Comparison of ENCODE assay signal across 14 mouse cellular contexts in genomic region chr11:72963058-72963788, GRCm38 (mm10). TPM values are rescaled to one million over a fixed set of nuclear protein-coding genes. Genes with fewer than 3 reads are reported as not detected.
A peak's percentile ranks its signal among the peaks of the same experiment; 100 is the strongest.
DNase-seq lines count a peak whose midpoint lies in the region; ATAC-seq and TF ChIP-seq lines count a peak whose summit lies in the region.
"Had no signal": no experiment of that assay in that cellular context is flagged by ENCODE, and none has a peak within 500 bp of the region (broad histone marks: within the 10 kb centered on the region; RNA-seq: fewer than 3 reads in every experiment).

No protein-coding gene starts in this region.

- DNase-seq in heart, postnatal 0 days (ENCODE audit: low spot score), result no peak
- DNase-seq in heart, adult 11 months, result no peak
- peak; percentile 53 for DNase-seq in 416B (ENCODE audit: low read depth)
- peak; percentile 16 for DNase-seq in naive thymus-derived CD4-positive, alpha-beta T cell, adult 2 months (ENCODE audit: low read depth)
- DNase-seq in left cerebral cortex, postnatal 36 days (ENCODE audit: low spot score in 2 of 2), result no peak
- DNase-seq: cerebellum, adult 11 months; kidney, postnatal 36 days; lung, postnatal 14 days had no signal

- peaks cover 26% of the 10 kb centered on the region for H3K27me3 ChIP-seq in heart, postnatal 0 days (ENCODE audit: control insufficient read depth, insufficient read depth, low read length)
- peaks cover 50% of the 10 kb centered on the region for H3K27me3 ChIP-seq in forebrain, embryonic 13.5 days
- H3K27me3 ChIP-seq in forebrain, embryonic 12.5 days, result peaks cover 52% of the 10 kb centered on the region

- no peak for TF ChIP-seq POLR2A in bone marrow, adult 2 months (IDR thresholded peaks at IDR 0.05; ENCODE audit: borderline replicate concordance, control insufficient read depth, low read depth, low read length)

- no peak for TF ChIP-seq EP300 in heart, postnatal 0 days (IDR thresholded peaks at IDR 0.05; ENCODE audit: low read depth)

- intact Hi-C loops in left cerebral cortex, postnatal 36 days (cut with DNase I), result no loop called here

- peak overlapping the region; percentile 4; the same call in 1 of the 2 replicates for H3K4me2 ChIP-seq in heart, postnatal 0 days (ENCODE audit: low read depth, low read length)
- H3K4me2 ChIP-seq in forebrain, embryonic 13.5 days, result no peak overlapping the region
- H3K4me2 ChIP-seq in forebrain, embryonic 12.5 days, result no peak overlapping the region
- H3K4me2 ChIP-seq: embryonic facial prominence, embryonic 12.5 days; midbrain, embryonic 15.5 days had no signal

- H3K36me3 ChIP-seq in heart, postnatal 0 days (replicated peaks; ENCODE audit: control insufficient read depth, insufficient read depth, low read length), result no peaks in the 10 kb centered on the region
- no peaks in the 10 kb centered on the region for H3K36me3 ChIP-seq in forebrain, embryonic 13.5 days (ENCODE audit: poor library complexity, severe bottlenecking)
- no peaks in the 10 kb centered on the region for H3K36me3 ChIP-seq in forebrain, embryonic 12.5 days (replicated peaks)
- H3K36me3 ChIP-seq: embryonic facial prominence, embryonic 12.5 days; midbrain, embryonic 15.5 days had no signal

- no peak overlapping the region for H3K27ac ChIP-seq in heart, postnatal 0 days (ENCODE audit: low read depth)
- H3K27ac ChIP-seq in bone marrow, adult 2 months (ENCODE audit: control insufficient read depth, insufficient read depth, low read depth, low read length, poor library complexity), result peak overlapping the region; percentile 81
- no peak overlapping the region for H3K27ac ChIP-seq in forebrain, embryonic 13.5 days
- no peak overlapping the region for H3K27ac ChIP-seq in forebrain, embryonic 12.5 days
- H3K27ac ChIP-seq: embryonic facial prominence, embryonic 12.5 days; midbrain, embryonic 15.5 days had no signal

- no peak overlapping the region for H3K4me3 ChIP-seq in heart, postnatal 0 days (ENCODE audit: low read depth, low read length)
- peak overlapping the region; percentile 57 for H3K4me3 ChIP-seq in bone marrow, adult 2 months (replicated peaks; ENCODE audit: control insufficient read depth, low read depth, low read length)
- H3K4me3 ChIP-seq in forebrain, embryonic 13.5 days, result no peak overlapping the region
- H3K4me3 ChIP-seq in forebrain, embryonic 12.5 days (replicated peaks), result no peak overlapping the region
- H3K4me3 ChIP-seq: embryonic facial prominence, embryonic 12.5 days; midbrain, embryonic 15.5 days had no signal

- no peak for TF ChIP-seq CTCF in heart, postnatal 0 days (IDR thresholded peaks at IDR 0.05; ENCODE audit: low read depth)
- TF ChIP-seq CTCF in bone marrow, adult 2 months (IDR thresholded peaks at IDR 0.05; ENCODE audit: control insufficient read depth, insufficient read depth, low read length), result no peak

- H3K9ac ChIP-seq in heart, postnatal 0 days (replicated peaks; ENCODE audit: low read depth, low read length), result no peak overlapping the region
- H3K9ac ChIP-seq in forebrain, embryonic 13.5 days, result no peak overlapping the region
- no peak overlapping the region for H3K9ac ChIP-seq in forebrain, embryonic 12.5 days
- H3K9ac ChIP-seq: embryonic facial prominence, embryonic 12.5 days; midbrain, embryonic 15.5 days had no signal

- no peak for ATAC-seq in heart, postnatal 0 days (ENCODE audit: insufficient read depth, low read depth)
- no peak for ATAC-seq in forebrain, embryonic 13.5 days
- ATAC-seq in forebrain, embryonic 12.5 days (ENCODE audit: low FRiP score), result no peak
- ATAC-seq: activated CD4-positive, CD25-positive, alpha-beta regulatory T cell, adult 4 months; midbrain, embryonic 15.5 days had no signal

- no peaks in the 10 kb centered on the region for H3K4me1 ChIP-seq in heart, postnatal 0 days (ENCODE audit: control insufficient read depth, insufficient read depth)
- H3K4me1 ChIP-seq in bone marrow, adult 2 months (ENCODE audit: control insufficient read depth, insufficient read depth, low read length), result peaks cover 7% of the 10 kb centered on the region; the same call in 1 of the 2 replicates
- peaks cover 9% of the 10 kb centered on the region for H3K4me1 ChIP-seq in forebrain, embryonic 13.5 days
- peaks cover 11% of the 10 kb centered on the region; the same call in 1 of the 2 replicates for H3K4me1 ChIP-seq in forebrain, embryonic 12.5 days

- H3K9me3 ChIP-seq in heart, postnatal 0 days (replicated peaks; ENCODE audit: control insufficient read depth, low read length), result no peaks in the 10 kb centered on the region
- H3K9me3 ChIP-seq in forebrain, embryonic 13.5 days (replicated peaks), result no peaks in the 10 kb centered on the region
- H3K9me3 ChIP-seq in forebrain, embryonic 12.5 days, result no peaks in the 10 kb centered on the region
- H3K9me3 ChIP-seq: embryonic facial prominence, embryonic 12.5 days; midbrain, embryonic 15.5 days had no signal

- 34% methylated on average over 7 of the region's 7 CpGs for WGBS in heart, postnatal 0 days
- WGBS in bone marrow, adult 2 months, result 8% methylated on average over 7 of the region's 7 CpGs
- WGBS in forebrain, embryonic 13.5 days, result 50% methylated on average over 7 of the region's 7 CpGs
- WGBS in forebrain, embryonic 12.5 days, result 51% methylated on average over 7 of the region's 7 CpGs

RNA-seq across cellular contexts. Expression of gene Atp2a3, which starts 2.3 kb away (rescaled TPM):
- 3.8 and 9.7 TPM in 2 replicates for total RNA-seq in heart, postnatal 0 days (2014; rRNA removed; ENCODE audit: low replicate concordance)
- 2.6 and 3.1 TPM in 2 replicates for polyA plus RNA-seq in heart, postnatal 0 days (2015; fragmentation: Nextera tagmentation; extraction: Ambion mirVana)
- polyA plus RNA-seq in bone marrow, adult 2 months (2011; ENCODE audit: insufficient read depth, insufficient read length, low replicate concordance, missing spikeins), result 153 and 281 TPM in 2 replicates
- 0.40 and 0.47 TPM in 2 replicates for polyA plus RNA-seq in forebrain, embryonic 13.5 days (2015; fragmentation: Nextera tagmentation; extraction: Ambion mirVana)
- 0.60 and 0.68 TPM in 2 replicates for polyA plus RNA-seq in forebrain, embryonic 12.5 days (2016; fragmentation: Nextera tagmentation; extraction: Ambion mirVana)
- 1 to 10 TPM; 5.9 to 6.0 TPM for total RNA-seq in left cerebral cortex, postnatal 36 days (2021)

RNA-seq across cellular contexts. Expression of gene P2rx1, which starts 35.7 kb away (rescaled TPM):
- total RNA-seq in heart, postnatal 0 days (2014; rRNA removed; ENCODE audit: low replicate concordance), result 1.4 and 24.8 TPM in 2 replicates
- 0.71 and 1.0 TPM in 2 replicates for polyA plus RNA-seq in heart, postnatal 0 days (2015; fragmentation: Nextera tagmentation; extraction: Ambion mirVana)
- polyA plus RNA-seq in bone marrow, adult 2 months (2011; ENCODE audit: insufficient read depth, insufficient read length, low replicate concordance, missing spikeins), result 19.8 and 31.7 TPM in 2 replicates
- 0.25 and 0.46 TPM in 2 replicates for polyA plus RNA-seq in forebrain, embryonic 13.5 days (2015; fragmentation: Nextera tagmentation; extraction: Ambion mirVana)
- 0.52 and 0.74 TPM in 2 replicates for polyA plus RNA-seq in forebrain, embryonic 12.5 days (2016; fragmentation: Nextera tagmentation; extraction: Ambion mirVana)
- total RNA-seq in left cerebral cortex, postnatal 36 days (2021), result under 1 TPM; 0.36 to 0.62 TPM

RNA-seq across cellular contexts. Expression of gene Camkk1, which starts 55.6 kb away (rescaled TPM):
- total RNA-seq in heart, postnatal 0 days (2014; rRNA removed; ENCODE audit: low replicate concordance), result 0.62 and 4.9 TPM in 2 replicates
- polyA plus RNA-seq in heart, postnatal 0 days (2015; fragmentation: Nextera tagmentation; extraction: Ambion mirVana), result 0.68 and 1.1 TPM in 2 replicates
- polyA plus RNA-seq in bone marrow, adult 2 months (2011; ENCODE audit: insufficient read depth, insufficient read length, low replicate concordance, missing spikeins), result 3.3 and 8.7 TPM in 2 replicates
- polyA plus RNA-seq in forebrain, embryonic 13.5 days (2015; fragmentation: Nextera tagmentation; extraction: Ambion mirVana), result 10.3 and 11.8 TPM in 2 replicates
- polyA plus RNA-seq in forebrain, embryonic 12.5 days (2016; fragmentation: Nextera tagmentation; extraction: Ambion mirVana), result 9.0 and 9.7 TPM in 2 replicates
- 100 to 1,000 TPM; 102 to 106 TPM for total RNA-seq in left cerebral cortex, postnatal 36 days (2021)

Comparison
In these comparisons a context has a peak if more than half of its experiments do, and no peak if none do; other contexts are left out.
1. DNase-seq: peak in 416B (single experiment) and naive thymus-derived CD4-positive, alpha-beta T cell, adult 2 months (single experiment); none in heart, postnatal 0 days (single experiment), heart, adult 11 months (single experiment) and left cerebral cortex, postnatal 36 days (0 of 2).
2. RNA of gene Atp2a3, which starts 2.3 kb away (polyA plus RNA-seq): 153 to 281 TPM in bone marrow, adult 2 months; 2.6 to 3.1 TPM in heart, postnatal 0 days, 0.60 to 0.68 TPM in forebrain, embryonic 12.5 days and 0.40 to 0.47 TPM in forebrain, embryonic 13.5 days; every median in the first group is over 10 times any median in the second.
3. RNA of gene P2rx1, which starts 35.7 kb away (polyA plus RNA-seq): 19.8 to 31.7 TPM in bone marrow, adult 2 months; 0.71 to 1.0 TPM in heart, postnatal 0 days, 0.52 to 0.74 TPM in forebrain, embryonic 12.5 days and 0.25 to 0.46 TPM in forebrain, embryonic 13.5 days; every median in the first group is over 10 times any median in the second.